Mouse (Mus musculus): ENCODE measurements around the gene Tspan4. TPM values are rescaled to one million over a fixed set of nuclear protein-coding genes. Genes with fewer than 3 reads are reported as not detected.

Tspan4 gene
- total and polyA plus RNA-seq, 2 experiments: 66.9 to 135 TPM

GRCm38 (mm10) chr7:141457986-141458660, 16.9 kb upstream of the Tspan4 start:
- WGBS: 73% methylated on average over 15 of the region's 15 CpGs
- Histone ChIP-seq H3K36me3 (ENCODE audit: control insufficient read depth, insufficient read depth, low read length) (peaks cover 19% of the 10 kb centered on the region; the same call in 1 of the 2 replicates), H3K4me3 (ENCODE audit: insufficient read depth, low read depth, low read length) (no peak overlapping the region), H3K27ac (replicated peaks; ENCODE audit: insufficient read depth, low read depth, low read length) (no peak overlapping the region), H3K27me3 (ENCODE audit: control insufficient read depth, insufficient read depth, low read length) (no peaks in the 10 kb centered on the region), H3K79me2 (ENCODE audit: control insufficient read depth, insufficient read depth, low read length) (peaks cover 8% of the 10 kb centered on the region; the same call in 1 of the 2 replicates), H3K4me1 (ENCODE audit: control insufficient read depth, insufficient read depth, low read length) (peaks cover 21% of the 10 kb centered on the region; the same call in 1 of the 2 replicates), H3K9ac (ENCODE audit: low read depth, low read length) (no peak overlapping the region)
- DNase-seq (ENCODE audit: extremely low read depth, low read depth, low spot score): no peak
- TF ChIP-seq POLR2A (IDR thresholded peaks at IDR 0.05; ENCODE audit: extremely low read depth, insufficient read depth, low read length) (no peak), CTCF (IDR thresholded peaks at IDR 0.05; ENCODE audit: low read depth, low read length) (peak; percentile 80)

GRCm38 (mm10) chr7:141458661-141459060, 16.4 kb upstream of the Tspan4 start:
- TF ChIP-seq POLR2A (IDR thresholded peaks at IDR 0.05; ENCODE audit: extremely low read depth, insufficient read depth, low read length) (no peak), CTCF (IDR thresholded peaks at IDR 0.05; ENCODE audit: low read depth, low read length) (no peak)
- peaks cover 21% of the 10 kb centered on the region; the same call in 1 of the 2 replicates for H3K4me1 ChIP-seq (ENCODE audit: control insufficient read depth, insufficient read depth, low read length)
- peaks cover 8% of the 10 kb centered on the region; the same call in 1 of the 2 replicates for H3K79me2 ChIP-seq (ENCODE audit: control insufficient read depth, insufficient read depth, low read length)
- DNase-seq (ENCODE audit: extremely low read depth, low read depth, low spot score): no peak
- no peaks in the 10 kb centered on the region for H3K27me3 ChIP-seq (ENCODE audit: control insufficient read depth, insufficient read depth, low read length)
- H3K4me3 ChIP-seq (ENCODE audit: insufficient read depth, low read depth, low read length): no peak overlapping the region
- H3K36me3 ChIP-seq (ENCODE audit: control insufficient read depth, insufficient read depth, low read length): peaks cover 19% of the 10 kb centered on the region; the same call in 1 of the 2 replicates
- H3K27ac ChIP-seq (replicated peaks; ENCODE audit: insufficient read depth, low read depth, low read length): no peak overlapping the region
- H3K9ac ChIP-seq (ENCODE audit: low read depth, low read length): no peak overlapping the region
- 90% methylated on average over 11 of the region's 11 CpGs for WGBS

GRCm38 (mm10) chr7:141459301-141459711, 15.7 kb upstream of the Tspan4 start:
- Histone ChIP-seq H3K36me3 (ENCODE audit: control insufficient read depth, insufficient read depth, low read length) (peaks cover 19% of the 10 kb centered on the region; the same call in 1 of the 2 replicates), H3K9ac (ENCODE audit: low read depth, low read length) (no peak overlapping the region), H3K27me3 (ENCODE audit: control insufficient read depth, insufficient read depth, low read length) (no peaks in the 10 kb centered on the region), H3K27ac (replicated peaks; ENCODE audit: insufficient read depth, low read depth, low read length) (no peak overlapping the region), H3K4me1 (ENCODE audit: control insufficient read depth, insufficient read depth, low read length) (peaks cover 21% of the 10 kb centered on the region; the same call in 1 of the 2 replicates), H3K4me3 (ENCODE audit: insufficient read depth, low read depth, low read length) (no peak overlapping the region), H3K79me2 (ENCODE audit: control insufficient read depth, insufficient read depth, low read length) (peaks cover 8% of the 10 kb centered on the region; the same call in 1 of the 2 replicates)
- TF ChIP-seq POLR2A (IDR thresholded peaks at IDR 0.05; ENCODE audit: extremely low read depth, insufficient read depth, low read length) (no peak), CTCF (IDR thresholded peaks at IDR 0.05; ENCODE audit: low read depth, low read length) (no peak)
- WGBS: 91% methylated on average over 17 of the region's 17 CpGs
- no peak for DNase-seq (ENCODE audit: extremely low read depth, low read depth, low spot score)

DNA sequence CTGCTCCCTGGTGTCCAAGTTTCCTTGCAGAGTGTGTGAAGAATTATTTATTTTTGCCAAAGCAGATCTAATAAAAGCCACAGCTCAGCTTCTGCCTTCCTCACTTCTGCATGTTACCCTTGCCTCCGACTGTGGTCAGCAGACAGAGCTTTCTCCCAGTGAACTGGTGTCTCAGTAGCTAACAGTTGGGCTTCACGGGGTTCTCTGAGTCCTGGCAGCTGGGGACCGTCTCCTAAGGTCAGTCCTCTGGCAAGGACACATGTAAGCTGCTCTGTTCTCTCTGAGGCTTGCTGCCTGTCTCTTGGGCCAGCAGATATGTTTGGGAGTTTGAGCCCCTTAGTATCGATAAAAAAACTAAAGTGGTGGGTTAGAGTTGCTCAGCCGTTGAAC, 15.0 kb upstream of the Tspan4 start:
- H3K9ac ChIP-seq (ENCODE audit: low read depth, low read length): no peak overlapping the region
- TF ChIP-seq POLR2A (IDR thresholded peaks at IDR 0.05; ENCODE audit: extremely low read depth, insufficient read depth, low read length) (no peak), CTCF (IDR thresholded peaks at IDR 0.05; ENCODE audit: low read depth, low read length) (no peak)
- H3K4me1 ChIP-seq (ENCODE audit: control insufficient read depth, insufficient read depth, low read length): peaks cover 21% of the 10 kb centered on the region; the same call in 1 of the 2 replicates
- peaks cover 19% of the 10 kb centered on the region; the same call in 1 of the 2 replicates for H3K36me3 ChIP-seq (ENCODE audit: control insufficient read depth, insufficient read depth, low read length)
- no peak overlapping the region for H3K27ac ChIP-seq (replicated peaks; ENCODE audit: insufficient read depth, low read depth, low read length)
- no peak overlapping the region for H3K4me3 ChIP-seq (ENCODE audit: insufficient read depth, low read depth, low read length)
- H3K27me3 ChIP-seq (ENCODE audit: control insufficient read depth, insufficient read depth, low read length): no peaks in the 10 kb centered on the region
- DNase-seq (ENCODE audit: extremely low read depth, low read depth, low spot score): no peak
- 81% methylated on average over 5 of the region's 5 CpGs for WGBS
- H3K79me2 ChIP-seq (ENCODE audit: control insufficient read depth, insufficient read depth, low read length): peaks cover 8% of the 10 kb centered on the region; the same call in 1 of the 2 replicates

GRCm38 (mm10) chr7:141460391-141461113, 14.5 kb upstream of the Tspan4 start, which contains the start of gene Cracr2b:
Gene Cracr2b (plus strand): TSS chr7:141461094.
- peaks cover 22% of the 10 kb centered on the region; the same call in 1 of the 2 replicates for H3K4me1 ChIP-seq (ENCODE audit: control insufficient read depth, insufficient read depth, low read length)
- no peaks in the 10 kb centered on the region for H3K27me3 ChIP-seq (ENCODE audit: control insufficient read depth, insufficient read depth, low read length)
- DNase-seq (ENCODE audit: extremely low read depth, low read depth, low spot score): no peak
- peak within 1 kb of the TSS; percentile 68 for H3K4me3 ChIP-seq (ENCODE audit: insufficient read depth, low read depth, low read length)
- no peak for TF ChIP-seq POLR2A (IDR thresholded peaks at IDR 0.05; ENCODE audit: extremely low read depth, insufficient read depth, low read length)
- TF ChIP-seq CTCF (IDR thresholded peaks at IDR 0.05; ENCODE audit: low read depth, low read length): no peak
- peaks cover 19% of the 10 kb centered on the region; the same call in 1 of the 2 replicates for H3K36me3 ChIP-seq (ENCODE audit: control insufficient read depth, insufficient read depth, low read length)
- 71% methylated on average over 15 of the region's 15 CpGs for WGBS
- peak within 1 kb of the TSS; percentile 52 for H3K27ac ChIP-seq (replicated peaks; ENCODE audit: insufficient read depth, low read depth, low read length)
- peak within 1 kb of the TSS; percentile 70 for H3K9ac ChIP-seq (ENCODE audit: low read depth, low read length)
- H3K79me2 ChIP-seq (ENCODE audit: control insufficient read depth, insufficient read depth, low read length): peaks cover 8% of the 10 kb centered on the region; the same call in 1 of the 2 replicates

Measured in liver, adult 2 months (tissue).